Mouse (Mus musculus) heart, adult 9 months (tissue): ENCODE measurements around the gene Tmem229a.
A peak's percentile ranks its signal among the peaks of the same experiment; 100 is the strongest.

Source experiments
- DNase-seq, 2 experiments: peaks; one replicate each; pipeline ENCODE4 v3.0.0; 2022; ENCODE audit warnings: low spot score in 2 of 2

Gene Tmem229a

DNA sequence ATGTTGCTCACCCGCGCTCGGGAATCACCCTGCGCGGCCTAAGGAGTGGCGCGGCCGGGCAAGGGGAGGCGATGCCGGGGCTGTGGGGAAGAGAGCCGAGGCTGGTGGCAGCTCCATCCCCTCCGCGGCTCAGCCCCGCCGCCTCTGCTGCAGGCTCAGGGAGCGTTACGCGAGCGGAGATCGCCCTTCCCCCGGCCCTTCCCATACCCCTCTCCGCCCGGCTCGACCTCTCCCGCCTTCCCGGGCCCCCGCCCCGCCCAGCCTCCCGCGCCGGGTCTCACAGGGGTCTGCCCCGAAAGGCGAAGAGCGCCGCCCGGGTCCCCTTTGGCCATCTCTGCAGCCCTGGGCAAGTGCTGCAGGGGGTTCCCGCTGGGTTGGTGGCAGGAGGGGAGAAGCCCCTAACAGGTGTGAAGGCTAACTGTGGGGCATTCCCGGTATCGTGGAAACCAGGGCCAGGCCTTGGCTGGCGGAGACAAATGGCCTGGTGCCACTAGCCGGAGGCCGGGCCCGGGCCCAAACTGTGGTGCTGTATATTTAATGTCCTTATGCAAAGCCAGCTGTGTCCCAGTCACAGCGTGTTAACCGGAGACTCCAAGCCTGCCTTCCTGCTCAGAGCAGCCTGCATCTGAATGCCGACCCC is at the start of gene Tmem229a:
Gene Tmem229a, minus strand, starts transcription at position 352 of the 640 bp plus-strand sequence.
- peak in 1 of 2 experiments; percentile 6 for DNase-seq

DNA sequence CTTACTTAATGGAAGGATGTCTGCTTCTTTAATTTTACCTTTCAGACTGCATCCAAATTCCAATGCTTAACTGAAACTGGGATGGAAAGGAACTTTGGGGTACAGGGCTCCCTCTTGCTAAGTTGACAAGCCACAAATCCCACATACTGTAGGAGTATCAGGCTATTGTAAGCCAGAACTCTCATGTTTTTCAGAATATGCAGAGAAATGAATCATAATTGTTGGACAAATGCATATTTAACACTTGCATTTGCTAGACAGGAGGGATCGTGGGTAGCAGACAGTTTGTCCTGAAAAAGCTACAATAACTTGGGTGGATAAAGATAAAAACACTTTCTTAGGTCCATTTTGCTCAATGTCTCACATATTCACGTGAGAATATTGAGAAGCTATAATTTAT is 37.7 kb upstream of the Tmem229a start:
- no peak for DNase-seq

DNA sequence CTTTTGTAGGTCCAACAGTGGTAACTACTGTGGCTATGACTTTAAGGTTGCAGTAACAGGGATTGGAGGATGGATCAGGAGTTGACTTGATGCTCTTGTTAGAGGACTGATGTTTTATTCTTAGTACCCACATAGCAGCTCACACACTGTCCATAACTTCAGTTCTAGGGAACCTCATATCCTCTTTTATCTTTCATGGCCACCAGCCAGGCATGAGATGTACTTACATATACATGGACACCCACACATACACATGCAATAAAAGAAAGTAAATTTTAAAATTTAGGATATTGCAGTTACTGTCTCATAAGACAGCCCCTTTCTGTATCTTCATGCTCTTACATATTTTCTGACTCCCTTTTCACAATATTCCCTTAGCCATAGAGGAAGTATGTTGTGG is 33.7 kb upstream of the Tmem229a start:
- DNase-seq, result no peak

DNA sequence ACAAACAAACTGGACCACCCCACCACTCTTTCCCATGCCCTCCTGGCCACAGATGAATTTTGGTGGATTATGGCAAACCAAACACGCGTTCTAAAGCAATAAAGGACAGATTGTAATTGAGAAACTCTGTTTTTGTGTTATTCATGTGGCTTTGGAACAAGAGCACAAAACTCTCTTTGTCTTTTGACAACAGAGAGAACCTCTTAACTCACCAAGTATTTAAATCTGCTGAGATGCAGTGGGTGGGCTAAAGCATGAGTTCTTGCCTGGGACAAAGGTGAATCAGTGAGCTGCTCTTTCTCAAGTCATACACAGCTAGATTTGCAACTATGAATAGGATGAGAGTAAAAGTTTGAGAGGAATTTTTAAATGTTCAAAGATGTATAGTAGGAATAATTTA is 20.1 kb upstream of the Tmem229a start:
- no peak for DNase-seq

DNA sequence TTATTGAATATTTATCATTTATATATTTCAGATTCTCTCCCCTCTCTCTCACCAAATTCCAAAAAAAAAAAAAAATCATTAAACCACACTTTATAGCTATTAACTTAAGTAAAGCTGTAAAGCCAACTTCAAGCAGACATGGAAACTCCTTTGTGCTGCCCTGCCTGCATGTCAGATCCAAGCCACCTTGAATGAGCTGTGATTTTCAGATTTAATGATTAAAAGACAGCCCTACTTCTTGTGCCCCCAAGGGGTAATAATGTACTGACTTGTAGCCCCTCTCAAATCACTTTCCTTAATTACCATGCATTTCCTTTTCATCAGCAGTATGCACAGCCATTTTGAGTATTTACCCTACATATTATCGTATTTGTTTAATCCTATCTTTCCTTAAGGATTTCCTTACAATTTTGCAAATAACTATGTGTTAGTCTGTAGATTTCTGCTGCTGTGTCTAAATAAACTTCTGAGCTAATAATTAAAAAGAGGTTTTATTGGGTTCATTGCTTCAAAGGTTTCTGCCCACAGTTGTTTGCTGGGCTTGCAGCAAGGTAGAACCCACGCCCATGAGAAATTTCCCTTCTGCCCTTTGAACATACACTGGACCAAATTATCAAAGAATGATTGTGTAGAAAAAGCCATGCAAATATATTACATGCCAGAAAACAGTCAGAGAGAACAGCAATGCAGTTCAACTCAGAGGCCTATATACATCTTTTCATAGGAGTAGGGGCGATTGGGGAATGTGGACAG is 12.6 kb upstream of the Tmem229a start:
- DNase-seq, result no peak

DNA sequence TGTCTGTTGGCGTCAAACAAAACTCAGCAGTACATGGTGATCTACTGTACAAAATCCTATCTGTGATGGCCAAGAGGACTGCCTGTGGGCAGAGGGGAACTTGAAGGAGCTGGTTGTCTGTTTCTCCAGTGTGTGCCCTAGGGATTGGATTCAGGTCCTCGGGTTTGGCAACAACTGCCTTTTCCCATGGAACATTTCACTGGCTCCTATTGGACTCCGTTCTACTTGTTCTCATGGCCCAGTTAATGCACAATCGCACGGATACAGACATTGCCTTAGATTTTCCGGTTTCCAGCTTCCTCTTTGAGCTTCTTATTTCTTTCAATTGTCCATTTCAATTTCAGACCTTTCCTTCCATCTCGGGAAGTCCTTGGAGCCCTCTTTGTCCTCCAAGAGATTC is 11.6 kb upstream of the Tmem229a start:
- DNase-seq, result no peak

DNA sequence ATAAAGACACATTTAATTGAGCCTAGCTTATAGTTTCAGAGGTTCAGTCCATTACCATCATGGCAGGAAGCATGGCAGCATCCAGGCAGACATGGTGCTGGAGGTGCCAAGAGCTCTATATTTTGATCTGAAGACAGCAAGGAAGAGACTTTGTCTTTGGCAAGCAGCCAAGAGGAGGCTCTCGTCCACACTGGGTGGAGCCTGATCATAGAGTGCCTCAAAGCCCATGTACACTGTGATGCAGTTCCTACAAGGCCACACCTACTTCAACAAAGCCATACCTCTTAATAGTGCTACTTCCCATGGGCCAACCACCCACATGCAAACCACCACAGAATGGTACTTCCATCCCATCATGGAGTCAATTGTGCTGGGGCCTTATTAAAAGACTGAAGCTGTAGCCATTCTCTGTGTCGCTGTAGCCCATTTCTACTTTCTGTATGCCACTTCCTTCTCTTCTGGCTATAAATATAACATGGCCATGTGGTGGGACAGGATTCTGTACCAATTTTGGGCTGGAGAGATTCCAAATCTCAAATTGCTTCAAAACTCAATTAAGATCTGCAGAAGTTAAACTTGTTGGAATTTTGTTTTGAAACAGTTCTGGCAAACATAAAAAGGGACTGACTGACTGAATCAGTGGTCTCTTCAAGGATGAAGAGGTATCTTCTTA is 10.0 kb upstream of the Tmem229a start:
- no peak for DNase-seq

DNA sequence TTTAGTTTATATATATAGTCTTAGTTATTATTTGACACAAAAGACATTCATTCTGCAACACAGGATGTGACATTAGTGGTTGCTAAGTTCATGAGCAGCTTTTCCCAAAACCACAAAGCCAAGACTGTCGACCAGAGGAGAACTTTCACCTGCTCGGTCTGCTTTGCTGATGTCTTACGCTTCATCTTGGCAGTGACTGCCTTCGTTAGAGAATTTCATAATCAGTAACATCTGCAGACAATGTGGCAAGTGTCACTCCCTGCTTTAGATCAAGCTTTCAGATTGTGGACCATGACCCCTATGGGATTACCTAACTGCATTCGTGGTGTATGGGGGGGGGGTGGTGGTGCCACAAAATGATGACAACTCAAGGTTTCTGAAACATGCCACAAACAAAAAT is 7.7 kb upstream of the Tmem229a start:
- DNase-seq, result no peak

DNA sequence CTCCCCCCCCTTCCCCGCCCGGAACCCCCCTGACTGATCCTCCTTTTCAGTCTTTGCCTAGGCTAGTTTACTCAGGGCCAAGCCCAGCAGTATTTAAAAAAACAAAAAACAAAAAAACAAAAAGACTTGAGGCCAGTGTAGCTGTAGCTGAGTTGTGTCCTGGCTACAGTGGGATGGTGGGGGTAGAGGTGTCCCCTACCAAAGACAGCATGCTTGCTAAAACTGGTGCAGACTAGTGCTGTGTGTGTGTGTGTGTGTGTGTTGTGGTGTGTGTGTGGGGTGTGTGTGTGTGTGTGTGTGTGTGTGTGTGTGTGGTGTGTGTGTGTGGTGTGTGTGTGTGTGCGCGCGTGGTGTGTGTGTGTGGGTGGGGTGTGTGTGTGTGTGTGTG is 483 bp upstream of the Tmem229a start:
- no peak for DNase-seq

DNA sequence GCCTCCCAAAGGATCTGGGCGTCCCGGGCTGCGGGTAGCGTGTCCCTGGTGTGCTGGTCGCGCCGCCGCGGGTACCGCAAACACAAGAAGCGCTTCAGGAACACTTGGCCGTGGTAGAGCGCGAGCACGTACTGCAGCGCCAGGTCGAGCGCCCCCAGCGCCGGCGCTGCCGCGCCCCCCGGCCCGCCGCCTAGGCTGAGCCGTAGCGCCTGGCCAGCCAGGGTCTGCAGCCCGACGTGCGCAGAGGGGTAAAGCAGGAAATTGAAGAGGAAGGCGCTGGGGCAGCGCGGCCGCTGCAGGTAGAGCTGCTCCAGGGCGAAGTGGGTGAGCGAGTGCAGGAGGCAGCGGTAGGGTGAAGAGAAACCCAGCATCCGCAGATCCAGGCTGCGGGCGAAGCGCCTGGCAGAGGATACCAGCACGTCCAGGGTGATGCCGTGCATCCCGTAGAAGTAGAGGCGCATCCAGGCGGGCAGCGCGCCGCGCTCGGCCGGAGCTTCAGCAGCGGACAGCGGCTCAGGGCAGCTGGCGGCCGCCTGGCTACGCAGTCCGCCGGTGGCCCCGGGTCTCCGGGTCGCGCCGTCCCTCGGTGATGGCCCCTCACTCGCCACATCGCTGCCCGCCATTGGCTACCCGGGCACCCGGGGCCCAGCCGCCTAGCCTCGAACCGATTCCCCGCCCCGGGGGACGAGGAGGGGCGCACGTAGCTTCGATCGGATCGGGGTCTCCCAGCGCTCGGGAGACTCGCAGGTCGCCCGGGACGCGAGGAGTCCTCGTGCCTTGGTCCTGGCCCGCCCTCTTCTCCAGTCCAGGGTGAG is 759 bp downstream of the Tmem229a start:
- DNase-seq, result no peak

DNA sequence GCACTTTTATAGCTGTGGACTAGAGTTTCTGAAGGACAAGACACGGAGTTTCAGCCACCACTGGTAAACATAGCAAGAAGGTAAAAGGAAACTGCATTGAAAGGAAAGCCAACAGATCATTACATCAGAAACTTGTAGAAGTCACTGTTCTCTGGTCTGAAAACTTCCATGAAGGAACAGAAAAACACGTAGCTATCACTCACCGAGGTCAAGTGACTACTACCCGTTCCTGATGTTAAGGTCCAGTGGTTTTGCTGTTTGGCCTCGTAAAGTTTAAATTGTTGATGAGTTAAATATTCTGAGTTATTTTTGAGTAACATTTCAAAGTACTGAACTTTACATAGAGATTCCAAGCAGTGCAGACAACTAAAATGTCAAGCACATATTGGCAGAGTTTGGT is 2.0 kb downstream of the Tmem229a start:
- DNase-seq, result no peak

DNA sequence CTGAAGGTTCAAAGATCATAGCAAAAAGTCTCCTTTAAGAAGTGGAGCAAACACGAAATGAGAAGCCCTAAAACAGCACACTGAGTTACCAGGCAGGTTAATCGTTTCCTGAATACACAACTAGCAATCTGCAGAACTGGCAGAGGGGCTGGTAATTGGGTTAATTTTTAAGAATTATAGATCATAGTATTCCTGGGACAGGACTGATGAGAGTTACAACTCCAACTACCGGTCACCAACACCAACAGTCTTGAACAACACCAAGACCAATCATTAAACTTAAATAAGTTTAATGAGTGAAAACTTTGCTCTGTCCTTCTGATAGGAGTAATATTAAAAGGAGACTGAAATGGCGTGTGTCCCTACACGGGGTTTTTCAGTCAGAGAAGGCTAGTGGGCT is 3.8 kb downstream of the Tmem229a start:
- DNase-seq, result no peak

DNA sequence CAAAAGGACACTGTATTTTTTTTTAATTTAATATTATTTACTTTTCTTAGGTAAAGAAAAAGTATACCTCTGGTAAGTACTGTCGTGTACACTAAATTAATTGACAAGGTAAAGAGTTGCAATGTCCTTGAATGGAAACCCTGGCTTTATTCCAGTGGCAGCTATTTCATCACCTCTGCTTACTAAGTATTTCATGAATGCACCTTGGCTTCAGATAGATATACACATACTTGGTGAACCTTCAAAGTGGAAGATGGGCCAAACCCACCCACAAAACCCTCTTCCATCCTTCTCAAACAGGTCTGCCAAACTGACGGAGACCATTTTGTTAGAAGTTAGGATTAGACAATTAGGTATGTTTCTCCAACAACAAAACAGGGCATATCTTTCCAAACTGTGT is 5.4 kb downstream of the Tmem229a start:
- no peak for DNase-seq

DNA sequence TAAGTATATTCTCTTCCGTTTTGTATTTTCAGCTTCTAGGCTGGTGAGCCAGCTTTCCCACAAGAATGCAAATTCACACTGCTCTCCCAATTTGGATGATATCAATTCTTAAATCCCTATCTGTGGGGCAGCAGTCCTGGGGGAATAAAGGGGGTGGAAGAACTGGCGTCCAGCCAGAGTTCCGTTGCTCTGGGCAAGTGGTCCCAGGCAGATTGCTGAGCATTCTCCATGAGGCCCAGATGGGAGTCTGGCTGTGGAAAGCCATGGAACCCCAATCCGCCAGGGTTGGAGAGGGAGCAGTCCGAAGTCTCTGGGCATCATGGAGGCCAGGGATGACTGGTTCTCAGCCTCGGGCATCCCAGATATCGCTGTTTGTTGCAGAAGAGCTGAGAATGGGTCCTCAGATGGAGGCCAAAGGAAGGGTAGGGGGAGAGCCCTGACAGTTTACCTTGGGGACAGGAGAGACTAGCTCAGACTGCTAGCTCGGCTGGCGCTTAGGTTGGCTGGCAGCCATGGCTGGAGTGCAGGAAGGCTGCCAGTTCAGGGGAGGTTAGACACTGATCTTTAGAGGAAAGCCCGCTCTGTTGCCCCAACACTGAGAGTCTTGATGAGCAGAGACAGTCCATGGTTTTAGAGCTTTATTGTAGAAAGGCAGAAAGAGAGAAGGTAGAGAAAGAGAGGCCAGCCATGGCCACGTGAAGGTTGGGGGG is 30.9 kb downstream of the Tmem229a start:
- no peak for DNase-seq

DNA sequence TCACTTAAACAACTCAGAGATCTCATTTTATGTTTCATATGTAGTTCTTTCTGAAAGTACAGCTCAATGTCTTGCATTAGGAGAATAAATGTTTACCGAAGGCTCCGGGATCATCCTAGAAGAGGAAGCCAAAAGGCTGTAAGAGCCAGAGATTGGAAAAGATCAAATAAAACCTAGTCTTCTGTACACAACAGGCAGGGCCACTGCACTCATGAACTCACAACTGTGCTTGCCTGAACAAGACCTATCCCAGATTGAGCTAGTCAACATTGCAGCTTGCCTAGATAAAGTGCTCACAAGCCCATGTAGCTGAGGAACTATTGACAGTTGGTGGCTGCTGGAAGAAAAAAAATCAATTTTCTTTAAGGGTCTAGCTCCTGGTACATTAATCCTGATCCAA is 42.5 kb downstream of the Tmem229a start:
- DNase-seq, result no peak

DNA sequence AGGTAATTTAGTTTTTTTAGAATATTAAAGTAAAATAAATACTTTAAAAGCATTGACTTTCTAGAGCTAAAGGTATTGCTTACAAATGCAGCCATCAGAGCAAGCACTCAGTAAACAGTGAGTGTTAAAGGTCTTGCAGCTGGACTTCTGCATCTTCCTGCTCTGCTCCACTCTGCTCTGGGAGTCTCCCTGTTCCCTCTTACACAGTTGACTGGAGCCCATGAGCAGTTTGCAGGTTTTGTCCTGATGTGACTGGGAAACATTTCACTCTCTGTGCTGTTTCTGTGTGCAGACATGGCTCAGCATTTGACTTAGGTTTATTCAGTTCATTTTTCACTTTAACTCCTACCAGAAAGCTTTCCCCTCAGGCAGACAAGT is 45.4 kb downstream of the Tmem229a start:
- no peak for DNase-seq

DNA sequence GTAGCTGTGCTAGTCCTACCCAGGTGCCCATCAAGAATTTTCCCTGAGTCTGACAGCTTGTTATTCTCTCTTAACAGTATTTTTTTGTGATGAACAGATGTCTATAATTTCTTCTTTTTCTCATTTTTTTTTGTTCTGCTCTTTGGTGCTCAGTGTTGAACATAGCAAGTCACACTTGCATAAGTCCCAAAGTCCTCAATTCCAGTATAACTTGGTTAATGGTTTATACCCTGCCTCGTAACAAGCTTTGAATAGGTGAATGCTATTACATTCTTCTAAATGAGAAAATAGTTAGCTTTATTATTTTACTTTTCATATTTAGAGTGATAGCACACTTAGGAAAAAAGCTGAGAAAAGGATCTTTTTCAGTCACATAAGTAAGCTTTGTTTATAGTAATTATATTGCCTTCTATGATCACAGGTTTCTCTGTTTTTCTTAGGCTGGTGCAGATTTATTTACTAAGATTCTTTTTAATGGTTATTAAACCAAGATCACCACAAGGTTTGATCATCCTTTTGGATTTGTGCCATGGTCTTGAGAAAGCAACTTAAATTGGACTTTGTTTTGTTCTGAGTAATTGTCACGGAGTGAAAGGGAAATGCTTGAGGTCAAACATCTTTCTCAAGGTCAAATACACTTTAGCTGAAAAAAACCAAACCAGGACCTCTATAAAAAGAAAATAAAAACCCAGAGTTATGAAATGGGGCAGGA is 45.9 kb downstream of the Tmem229a start:
- no peak for DNase-seq

DNA sequence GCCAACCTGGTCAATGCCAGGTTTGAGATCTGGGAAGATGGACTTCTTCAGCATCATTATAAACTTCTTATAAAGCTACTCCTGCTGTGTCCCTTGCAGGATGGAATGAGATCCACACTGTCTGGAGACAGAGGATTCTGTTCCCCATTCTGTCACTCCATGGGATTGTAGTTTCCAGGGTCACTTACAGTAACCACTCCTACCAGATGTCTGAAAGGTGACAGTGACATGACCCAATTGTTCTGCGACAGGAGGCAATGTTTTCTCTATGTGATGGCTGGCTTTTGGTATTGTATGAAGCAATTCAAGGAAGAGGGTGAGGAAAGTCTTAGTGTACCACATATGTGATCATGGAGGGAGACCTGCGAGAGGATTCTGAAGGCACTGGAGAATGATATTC is 48.3 kb downstream of the Tmem229a start:
- DNase-seq, result no peak

DNA sequence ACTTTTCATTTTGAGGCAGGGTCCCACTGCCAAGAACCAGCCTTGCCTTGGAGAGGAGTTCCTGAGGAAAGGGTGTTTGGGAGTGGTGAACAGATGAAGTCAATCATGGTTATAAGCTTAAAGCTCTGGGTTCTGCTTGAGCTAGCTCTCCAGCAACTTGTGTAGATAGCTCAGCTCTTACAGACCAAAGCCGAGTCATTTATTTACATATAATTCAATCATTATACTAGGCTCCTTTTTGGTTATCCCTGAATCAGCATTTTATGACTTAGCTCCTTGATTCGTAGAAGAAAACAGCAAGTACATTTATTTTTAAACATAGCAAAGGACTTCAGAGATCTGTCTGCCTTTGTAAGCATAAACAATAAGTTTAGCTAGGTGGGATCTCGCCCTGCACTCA is 51.0 kb downstream of the Tmem229a start:
- no peak for DNase-seq
